Mouse (Mus musculus) embryonic facial prominence, embryonic 14.5 days (tissue): ENCODE measurements at regions not wholly inside any gene's neighbourhood (a gene's known extent, or its start where the extent isn't known, plus 50 kb on each side); places are given as distances from the start of the nearest gene placed in this dataset.
A peak's percentile ranks its signal among the peaks of the same experiment; 100 is the strongest.

Experiments
- ATAC-seq: fragments of 200-750 bp; cut with Nextera tagmentation; 2 replicates; pipeline ENCODE4 v1.8.0; 2017; ENCODE audit warnings: low read depth, moderate number of reproducible peaks, moderate TSS enrichment
- DNase-seq: peaks from one replicate; pipeline ENCODE4 v3.0.0-alpha.2; 2015; ENCODE audit warnings: low spot score
- H3K27ac ChIP-seq: fragments of 300-500 bp; sonication (generic); replicated peaks from 2 replicates; pipeline ENCODE4 v1.5.1; 2014; ENCODE audit warnings: low read depth, mild to moderate bottlenecking, low read length, moderate library complexity
- H3K27me3 ChIP-seq: fragments of 300-500 bp; sonication (generic); replicated peaks from 2 replicates; pipeline ENCODE4 v1.6.1; 2014; ENCODE audit warnings: low read length; ENCODE audit not compliant: control insufficient read depth, insufficient read depth
- H3K36me3 ChIP-seq: fragments of 300-500 bp; sonication (generic); 2 replicates; pipeline ENCODE4 v1.6.1; 2014; ENCODE audit warnings: low read length, mixed read lengths; ENCODE audit not compliant: control insufficient read depth, insufficient read depth
- H3K4me1 ChIP-seq: fragments of 300-500 bp; sonication (generic); 2 replicates; pipeline ENCODE4 v1.6.1; 2014; ENCODE audit warnings: antibody characterized with exemption, low read length; ENCODE audit not compliant: control insufficient read depth, insufficient read depth
- H3K4me2 ChIP-seq: fragments of 300-500 bp; sonication (generic); 2 replicates; pipeline ENCODE4 v1.6.1; 2014; ENCODE audit warnings: low read depth, mild to moderate bottlenecking, low read length, moderate library complexity, mixed read lengths
- H3K4me3 ChIP-seq: fragments of 300-500 bp; sonication (generic); 2 replicates; pipeline ENCODE4 v1.5.1; 2014; ENCODE audit warnings: low read depth, mild to moderate bottlenecking, low read length
- H3K9ac ChIP-seq: fragments of 300-500 bp; sonication (generic); 2 replicates; pipeline ENCODE4 v1.6.1; 2014; ENCODE audit warnings: low read depth, mild to moderate bottlenecking, low read length, moderate library complexity, mixed read lengths
- H3K9me3 ChIP-seq: fragments of 300-500 bp; sonication (generic); 2 replicates; pipeline ENCODE4 v1.6.1; 2016; ENCODE audit warnings: low read length; ENCODE audit not compliant: control insufficient read depth
- WGBS: fragments of 180-500 bp; shearing (Covaris S2); extraction: QIAGEN DNeasy Blood & Tissue Kit; methylation state at CpG from one replicate; pipeline ENCODE4 v1.1.7; 2014; 5-methylcytosine and 5-hydroxymethylcytosine counted together

GRCm38 (mm10) chr6:13305873-13306272 is 81.1 kb upstream of the Vwde start:
- Histone ChIP-seq H3K4me3 (no peak overlapping the region), H3K27me3 (no peaks in the 10 kb centered on the region), H3K4me1 (no peaks in the 10 kb centered on the region), H3K9ac (no peak overlapping the region), H3K9me3 (no peaks in the 10 kb centered on the region), H3K27ac (no peak overlapping the region), H3K4me2 (no peak overlapping the region), H3K36me3 (no peaks in the 10 kb centered on the region)
- ATAC-seq (no peak), DNase-seq (no peak)
- WGBS: 80% methylated on average over 5 of the region's 5 CpGs

DNA sequence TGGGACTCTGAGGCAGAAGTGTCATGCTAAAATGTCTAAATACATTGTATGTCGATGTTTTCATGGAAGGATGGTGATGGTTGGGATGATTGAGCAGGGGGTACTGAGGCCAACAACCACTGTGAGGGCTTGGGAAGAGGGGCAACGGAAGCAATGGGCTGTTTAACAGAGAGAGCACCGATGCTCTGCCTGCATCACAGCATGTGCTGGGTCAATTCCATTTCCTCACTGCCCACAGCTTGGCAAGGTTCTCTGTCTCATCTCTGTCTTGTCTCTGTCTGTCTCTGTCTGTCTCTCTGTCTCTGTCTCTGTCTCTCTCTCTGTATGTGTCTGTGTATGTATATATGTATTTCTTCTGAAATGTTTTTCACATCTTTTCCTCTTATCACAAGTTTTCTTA is 73.4 kb upstream of the Vwde start:
- Histone ChIP-seq H3K27ac (no peak overlapping the region), H3K36me3 (no peaks in the 10 kb centered on the region), H3K9ac (no peak overlapping the region), H3K4me3 (no peak overlapping the region), H3K4me1 (no peaks in the 10 kb centered on the region), H3K9me3 (no peaks in the 10 kb centered on the region), H3K4me2 (no peak overlapping the region), H3K27me3 (no peaks in the 10 kb centered on the region)
- no peak for DNase-seq
- WGBS: 85% methylated on average over 3 of the region's 3 CpGs
- no peak for ATAC-seq

- Histone ChIP-seq H3K4me3 (no peak overlapping the region), H3K9ac (no peak overlapping the region), H3K36me3 (no peaks in the 10 kb centered on the region), H3K27me3 (no peaks in the 10 kb centered on the region), H3K9me3 (no peaks in the 10 kb centered on the region), H3K27ac (no peak overlapping the region), H3K4me2 (no peak overlapping the region), H3K4me1 (no peaks in the 10 kb centered on the region)
- DNase-seq (no peak), ATAC-seq (no peak)
- 64% methylated on average over 3 of the region's 3 CpGs for WGBS
Observed at GRCm38 (mm10) chr6:13297110-13297509, 72.3 kb upstream of the Vwde start.

GRCm38 (mm10) chr6:13296041-13296440 is 71.3 kb upstream of the Vwde start:
- Histone ChIP-seq H3K9ac (no peak overlapping the region), H3K36me3 (no peaks in the 10 kb centered on the region), H3K4me1 (no peaks in the 10 kb centered on the region), H3K27me3 (no peaks in the 10 kb centered on the region), H3K4me2 (no peak overlapping the region), H3K9me3 (no peaks in the 10 kb centered on the region), H3K27ac (no peak overlapping the region), H3K4me3 (no peak overlapping the region)
- no peak for ATAC-seq
- DNase-seq: no peak
- 87% methylated on average over 2 of the region's 2 CpGs for WGBS

DNA sequence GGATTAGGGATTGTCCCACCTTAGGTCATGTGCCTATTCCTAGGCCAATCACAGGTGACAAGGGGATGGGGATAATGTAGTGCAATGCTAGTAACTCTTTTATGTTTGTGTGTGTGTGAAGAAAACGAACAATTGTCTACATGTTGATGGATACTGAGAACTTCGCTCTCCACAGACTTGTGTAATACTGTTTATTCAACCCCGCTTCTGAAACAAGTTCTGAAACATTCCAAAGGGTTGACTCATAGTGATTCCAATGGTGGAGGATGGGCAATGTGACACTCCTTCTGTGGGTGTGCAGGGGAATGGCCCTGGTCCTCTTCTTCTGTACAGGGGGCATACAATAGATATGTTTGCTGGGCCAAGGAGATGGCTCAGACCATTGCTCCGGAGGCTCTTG is 69.6 kb upstream of the Vwde start:
- no peaks in the 10 kb centered on the region for H3K9me3 ChIP-seq
- no peak overlapping the region for H3K9ac ChIP-seq
- no peak overlapping the region for H3K4me2 ChIP-seq
- DNase-seq (no peak), ATAC-seq (peak; percentile 26; the same call in 1 of the 2 replicates)
- H3K27me3 ChIP-seq: no peaks in the 10 kb centered on the region
- WGBS: 66% methylated on average over 4 of the region's 4 CpGs
- no peaks in the 10 kb centered on the region for H3K36me3 ChIP-seq
- H3K4me1 ChIP-seq: no peaks in the 10 kb centered on the region
- H3K27ac ChIP-seq: no peak overlapping the region
- H3K4me3 ChIP-seq: no peak overlapping the region

DNA sequence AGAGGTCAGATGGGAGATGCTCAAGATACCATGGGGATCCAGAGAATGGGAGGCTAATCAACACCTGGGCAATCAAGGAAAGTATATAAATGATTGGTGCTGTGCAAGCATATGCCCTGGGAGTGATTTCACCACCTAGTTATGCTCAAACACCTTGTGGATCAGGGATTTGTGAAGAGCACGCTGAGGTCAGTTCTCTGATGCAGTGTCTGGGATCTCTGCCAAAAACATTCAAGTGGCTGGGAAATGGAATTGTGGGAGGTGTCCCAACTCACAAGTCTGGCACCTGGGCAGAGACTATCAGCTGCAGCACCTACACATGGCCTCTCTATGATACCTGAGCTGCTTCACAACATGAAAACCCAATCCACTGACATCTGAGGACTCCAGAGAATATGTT is 63.7 kb upstream of the Vwde start:
- Histone ChIP-seq H3K9me3 (no peaks in the 10 kb centered on the region), H3K27me3 (no peaks in the 10 kb centered on the region), H3K4me3 (no peak overlapping the region), H3K4me2 (no peak overlapping the region), H3K27ac (no peak overlapping the region), H3K9ac (no peak overlapping the region), H3K4me1 (no peaks in the 10 kb centered on the region), H3K36me3 (no peaks in the 10 kb centered on the region)
- 43% methylated on average over 1 of the region's 1 CpGs for WGBS
- peak; percentile 81 for DNase-seq
- ATAC-seq: peak; percentile 85

DNA sequence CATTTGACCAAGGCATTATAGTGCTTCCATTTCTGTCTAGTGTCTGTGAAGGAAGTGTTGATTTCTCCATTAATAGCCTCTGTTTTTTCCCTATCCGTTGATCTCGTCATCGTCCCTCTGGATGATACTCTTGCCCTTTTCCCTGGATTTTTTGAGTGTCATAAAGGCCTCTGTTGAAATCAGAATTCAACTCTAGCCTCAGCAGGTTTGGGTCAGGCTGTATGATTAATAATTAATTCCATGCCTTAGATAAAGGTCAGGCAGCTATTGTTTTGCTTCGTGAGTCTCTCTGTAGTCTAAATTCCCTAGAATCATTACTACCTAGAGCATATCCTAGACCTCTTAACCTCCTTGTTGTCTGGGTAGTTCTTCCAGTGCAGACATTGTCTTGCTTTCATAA is 63.0 kb upstream of the Vwde start:
- Histone ChIP-seq H3K27ac (no peak overlapping the region), H3K9me3 (no peaks in the 10 kb centered on the region), H3K4me1 (no peaks in the 10 kb centered on the region), H3K4me3 (no peak overlapping the region), H3K27me3 (no peaks in the 10 kb centered on the region), H3K36me3 (no peaks in the 10 kb centered on the region), H3K4me2 (no peak overlapping the region), H3K9ac (no peak overlapping the region)
- no peak for ATAC-seq
- WGBS: 62% methylated on average over 4 of the region's 4 CpGs
- no peak for DNase-seq

DNA sequence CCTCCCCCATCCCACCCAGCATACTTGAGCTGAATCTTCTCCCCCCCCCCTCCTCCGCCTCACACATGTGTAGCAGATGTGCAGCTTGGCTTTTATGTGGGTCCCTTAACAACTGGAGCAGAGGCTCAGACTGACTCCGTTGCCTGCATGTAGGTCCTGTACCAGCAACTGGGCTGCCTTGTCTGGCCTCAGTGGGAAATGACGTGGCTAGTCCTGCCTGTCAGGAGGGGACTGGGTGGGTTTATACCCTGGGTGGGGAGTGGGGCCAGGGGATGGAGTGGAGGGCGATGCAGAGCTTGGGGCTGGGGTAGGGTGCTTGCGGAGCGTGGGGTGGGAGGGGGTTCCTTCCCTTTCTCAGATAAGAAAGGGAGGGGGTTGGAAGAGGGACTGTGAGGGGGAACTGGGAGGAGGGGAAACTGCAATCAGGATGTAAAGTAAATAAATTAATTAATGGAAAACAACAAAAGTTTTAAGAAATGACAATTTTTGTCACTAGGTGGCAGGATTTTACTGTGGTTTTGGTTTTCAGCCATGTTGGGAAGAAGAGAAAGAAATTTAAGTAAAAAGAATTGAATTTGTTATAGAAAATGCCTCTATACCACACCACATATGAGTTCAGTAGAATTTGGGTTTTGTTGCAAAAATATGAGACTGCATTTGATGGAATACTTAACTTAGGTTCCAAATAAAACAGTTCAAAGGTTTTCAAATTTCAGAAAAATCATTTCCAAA is 61.9 kb upstream of the Vwde start:
- no peak overlapping the region for H3K4me2 ChIP-seq

DNA sequence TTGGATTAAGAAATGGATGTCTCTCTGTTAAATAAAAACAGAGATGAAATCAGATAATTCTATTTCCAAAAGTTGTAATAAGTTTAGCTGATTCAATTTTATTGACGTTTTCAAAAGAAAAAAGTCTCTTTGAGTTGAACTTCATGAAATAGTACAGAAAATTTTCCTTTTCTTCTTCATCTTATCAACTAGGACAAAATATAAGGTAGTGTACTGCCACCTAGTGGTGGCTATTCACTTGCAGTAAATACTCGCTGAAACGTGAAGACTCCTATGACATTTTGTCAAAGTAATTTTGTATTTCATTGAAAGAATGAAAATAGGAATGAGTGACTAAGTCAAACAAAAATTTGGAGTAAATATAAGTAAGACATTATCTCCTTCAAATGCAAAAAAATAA is 56.1 kb upstream of the Vwde start:
- H3K4me3 ChIP-seq: no peak overlapping the region
- no peaks in the 10 kb centered on the region for H3K4me1 ChIP-seq
- no peaks in the 10 kb centered on the region for H3K36me3 ChIP-seq
- DNase-seq: peak; percentile 86
- no peak overlapping the region for H3K9ac ChIP-seq
- under 1% methylated on average over 3 of the region's 3 CpGs for WGBS
- H3K4me2 ChIP-seq: no peak overlapping the region
- H3K27ac ChIP-seq: no peak overlapping the region
- no peak for ATAC-seq
- no peaks in the 10 kb centered on the region for H3K27me3 ChIP-seq
- no peaks in the 10 kb centered on the region for H3K9me3 ChIP-seq

More for the DNA sequence above, 61.9 kb upstream of the Vwde start:
- no peak overlapping the region for H3K9ac ChIP-seq
- peak; percentile 21; the same call in 1 of the 2 replicates for ATAC-seq
- H3K36me3 ChIP-seq: no peaks in the 10 kb centered on the region
- peak; percentile 24 for DNase-seq
- no peaks in the 10 kb centered on the region for H3K9me3 ChIP-seq
- no peak overlapping the region for H3K4me3 ChIP-seq
- H3K4me1 ChIP-seq: no peaks in the 10 kb centered on the region
- 43% methylated on average over 6 of the region's 6 CpGs for WGBS
- no peak overlapping the region for H3K27ac ChIP-seq
- H3K27me3 ChIP-seq: no peaks in the 10 kb centered on the region
